Mouse (Mus musculus): ENCODE data around the gene Prss21.
"Not testable (repeated sequence)": the region's sequence is repeated elsewhere in the genome, so short reads cannot be mapped to it uniquely, and the experiment has no call there.

The Prss21 gene

GRCm38 (mm10) chr17:23868513-23868912 lies 657 bp downstream of the Prss21 start:
- no peak for DNase-seq

GRCm38 (mm10) chr17:23873884-23874856 lies 6.3 kb downstream of the Prss21 start:
- peak; percentile 42 to 61 for DNase-seq

GRCm38 (mm10) chr17:23876741-23877140 lies 8.9 kb downstream of the Prss21 start:
- DNase-seq: no peak

DNA sequence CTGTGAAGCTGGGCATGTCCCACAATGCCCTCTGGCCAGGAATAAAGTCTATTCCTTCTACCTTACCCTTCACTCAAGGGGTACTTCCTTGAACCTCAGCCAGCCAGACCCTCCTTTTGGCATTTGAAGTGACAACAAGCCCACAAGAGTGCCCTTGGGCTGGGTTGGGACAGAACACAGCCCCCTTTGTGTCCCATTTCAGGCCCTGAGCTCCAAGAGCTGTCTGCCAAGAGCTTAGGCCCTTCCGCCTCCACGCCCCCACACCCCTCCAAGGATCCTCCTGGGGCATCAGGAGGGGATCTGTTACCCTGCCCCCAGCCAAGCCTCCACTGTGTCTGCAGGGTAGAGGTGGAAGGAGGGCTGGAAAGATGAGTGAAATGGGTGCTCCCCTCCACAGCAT lies 9.3 kb downstream of the Prss21 start:
- DNase-seq: no peak

DNA sequence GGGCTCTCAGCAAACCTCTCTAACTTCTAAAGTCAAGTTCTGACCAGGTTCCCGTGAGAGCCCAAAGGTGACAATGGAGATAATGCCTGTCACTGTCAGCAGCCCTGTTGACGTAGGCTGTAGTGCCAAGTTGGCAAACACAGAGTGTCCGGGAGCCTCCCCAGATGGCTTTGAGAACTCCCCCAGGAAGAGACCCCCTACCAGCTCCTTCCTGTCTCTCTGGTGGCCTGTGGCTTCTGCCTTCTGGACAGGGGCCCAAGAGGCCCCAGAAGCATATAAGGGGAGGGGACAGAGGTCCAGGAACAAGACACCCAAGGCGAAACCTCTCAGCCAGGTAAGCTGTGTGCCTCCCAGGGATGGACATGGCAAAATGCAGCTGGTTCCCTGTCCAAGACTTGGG lies 12.7 kb downstream of the Prss21 start, which contains the start of the genes Dcpp1 and Dcpp2:
Gene Dcpp1 (plus strand): TSS at position 301 of the 400 bp plus-strand sequence.
Gene Dcpp2 (plus strand): TSS at position 305 of the 400 bp plus-strand sequence.
- DNase-seq: not testable (repeated sequence)

- DNase-seq: not testable (repeated sequence)
Observed at GRCm38 (mm10) chr17:23917158-23917557, 49.3 kb downstream of the Prss21 start, which contains the start of gene Dcpp3. Dcpp3 (plus strand) TSS chr17:23917458.
